Mouse (Mus musculus): ENCODE measurements around the gene Gm3727. TPM values are rescaled to one million over a fixed set of nuclear protein-coding genes. Genes with fewer than 3 reads are reported as not detected.
"Not testable (repeated sequence)": the region's sequence is repeated elsewhere in the genome, so short reads cannot be mapped to it uniquely, and the experiment has no call there.

Gene Gm3727
- not detected in 2 replicates for polyA plus RNA-seq (2014; fragmentation: Nextera tagmentation; extraction: Ambion mirVana)

GRCm38 (mm10) chr14:7264614-7265013, at the start of gene Gm3727:
Gm3727 (minus strand) TSS chr14:7264714.
- H3K4me1 ChIP-seq (ENCODE audit: control insufficient read depth, insufficient read depth, low read length); H3K27me3 ChIP-seq (ENCODE audit: control insufficient read depth, insufficient read depth, low read length); H3K4me2 ChIP-seq (ENCODE audit: low read depth, severe bottlenecking); H3K27ac ChIP-seq (replicated peaks; ENCODE audit: low read depth, low read length); H3K4me3 ChIP-seq (ENCODE audit: low read depth, low read length); DNase-seq (ENCODE audit: low spot score); H3K9ac ChIP-seq (ENCODE audit: low read length); ATAC-seq (ENCODE audit: insufficient number of reproducible peaks, low FRiP score, low TSS enrichment, low read depth); H3K9me3 ChIP-seq (ENCODE audit: control insufficient read depth, low read length); H3K36me3 ChIP-seq (ENCODE audit: control insufficient read depth, insufficient read depth, low read length): not testable (repeated sequence)
- WGBS = 73% methylated on average over 3 of the region's 3 CpGs

GRCm38 (mm10) chr14:7243498-7243897, 21.0 kb downstream of the Gm3727 start:
- H3K27me3 ChIP-seq (ENCODE audit: control insufficient read depth, insufficient read depth, low read length); H3K4me1 ChIP-seq (ENCODE audit: control insufficient read depth, insufficient read depth, low read length); H3K9ac ChIP-seq (ENCODE audit: low read length); H3K27ac ChIP-seq (replicated peaks; ENCODE audit: low read depth, low read length); H3K36me3 ChIP-seq (ENCODE audit: control insufficient read depth, insufficient read depth, low read length); ATAC-seq (ENCODE audit: insufficient number of reproducible peaks, low FRiP score, low TSS enrichment, low read depth); H3K4me2 ChIP-seq (ENCODE audit: low read depth, severe bottlenecking); H3K4me3 ChIP-seq (ENCODE audit: low read depth, low read length); H3K9me3 ChIP-seq (ENCODE audit: control insufficient read depth, low read length): not testable (repeated sequence)
- DNase-seq (ENCODE audit: low spot score) = peak; percentile 33
- 9% methylated on average over 5 of the region's 10 CpGs for WGBS

Other genes starting within 250 kb of the Gm3727 start
- 0.26 and 1.1 TPM in 2 replicates for gene Gm10406, start 237.3 kb downstream of the Gm3727 start, polyA plus RNA-seq (2014; fragmentation: Nextera tagmentation; extraction: Ambion mirVana)
- gene Gm3685, start 219.7 kb downstream of the Gm3727 start, polyA plus RNA-seq (2014; fragmentation: Nextera tagmentation; extraction: Ambion mirVana) = not detected in 2 replicates
- 1.8 and 2.2 TPM in 2 replicates for gene Gm3696, start 164.1 kb downstream of the Gm3727 start, polyA plus RNA-seq (2014; fragmentation: Nextera tagmentation; extraction: Ambion mirVana)
- not detected in 2 replicates for gene Gm6676, start 139.3 kb downstream of the Gm3727 start, polyA plus RNA-seq (2014; fragmentation: Nextera tagmentation; extraction: Ambion mirVana)
- 4.7 and 4.9 TPM in 2 replicates for gene Gm3512, start 90.2 kb downstream of the Gm3727 start, polyA plus RNA-seq (2014; fragmentation: Nextera tagmentation; extraction: Ambion mirVana)
- not detected in 2 replicates for gene Gm16434, start 70.2 kb downstream of the Gm3727 start, polyA plus RNA-seq (2014; fragmentation: Nextera tagmentation; extraction: Ambion mirVana)
- gene Gm3739, start 50.3 kb upstream of the Gm3727 start, polyA plus RNA-seq (2014; fragmentation: Nextera tagmentation; extraction: Ambion mirVana) = 1.3 and 1.9 TPM in 2 replicates
- not detected in 2 replicates for gene Gm5797, start 67.7 kb upstream of the Gm3727 start, polyA plus RNA-seq (2014; fragmentation: Nextera tagmentation; extraction: Ambion mirVana)
- not detected in 2 replicates for gene Gm8374, start 100.4 kb upstream of the Gm3727 start, polyA plus RNA-seq (2014; fragmentation: Nextera tagmentation; extraction: Ambion mirVana)
- not detected in 2 replicates for gene Gm3755, start 186.2 kb upstream of the Gm3727 start, polyA plus RNA-seq (2014; fragmentation: Nextera tagmentation; extraction: Ambion mirVana)
- 1.2 and 1.9 TPM in 2 replicates for gene Gm3752, start 219.0 kb upstream of the Gm3727 start, polyA plus RNA-seq (2014; fragmentation: Nextera tagmentation; extraction: Ambion mirVana)

All from limb, embryonic 11.5 days (tissue).